Mouse (Mus musculus): ENCODE results near the gene Ap1g2. TPM values are rescaled to one million over a fixed set of nuclear protein-coding genes. Genes with fewer than 3 reads are reported as not detected.

Ap1g2 gene
- polyA plus RNA-seq, 1 experiment: 64.9 TPM

GRCm38 (mm10) chr14:55071756-55072155 is 34.6 kb downstream of the Ap1g2 start:
- no peak for DNase-seq (ENCODE audit: low read depth in 1 of 2, low spot score in 2 of 2)
- no peak for TF ChIP-seq CTCF (IDR thresholded peaks at IDR 0.05; ENCODE audit: extremely low read depth, insufficient read depth, insufficient read length, insufficient replicate concordance)
- no peak for TF ChIP-seq POLR2A (IDR thresholded peaks at IDR 0.05; ENCODE audit: low read depth, low read length)
- Histone ChIP-seq H3K27me3 (ENCODE audit: control insufficient read depth, insufficient read depth, low read length) (no peaks in the 10 kb centered on the region), H3K4me1 (ENCODE audit: control insufficient read depth, insufficient read depth, insufficient read length) (no peaks in the 10 kb centered on the region), H3K4me3 (ENCODE audit: extremely low read depth, insufficient read depth, insufficient read length) (no peak overlapping the region), H3K27ac (ENCODE audit: insufficient read depth, low read length) (no peak overlapping the region), H3K36me3 (ENCODE audit: control insufficient read depth, insufficient read depth, low read length) (peaks cover 3% of the 10 kb centered on the region; the same call in 1 of the 2 replicates)
- 80% methylated on average over 19 of the region's 19 CpGs for WGBS

- TF ChIP-seq CTCF (IDR thresholded peaks at IDR 0.05; ENCODE audit: extremely low read depth, insufficient read depth, insufficient read length, insufficient replicate concordance): no peak
- TF ChIP-seq POLR2A (IDR thresholded peaks at IDR 0.05; ENCODE audit: low read depth, low read length): no peak
Measured at GRCm38 (mm10) chr14:55066042-55066441, 40.4 kb downstream of the Ap1g2 start.

GRCm38 (mm10) chr14:55065391-55065790 is 41.0 kb downstream of the Ap1g2 start:
- WGBS: 88% methylated on average over 13 of the region's 13 CpGs
- H3K4me3 ChIP-seq (ENCODE audit: extremely low read depth, insufficient read depth, insufficient read length): no peak overlapping the region

More at GRCm38 (mm10) chr14:55066042-55066441, 40.4 kb downstream of the Ap1g2 start:
- Histone ChIP-seq H3K36me3 (ENCODE audit: control insufficient read depth, insufficient read depth, low read length) (peaks cover 9% of the 10 kb centered on the region), H3K27me3 (ENCODE audit: control insufficient read depth, insufficient read depth, low read length) (no peaks in the 10 kb centered on the region), H3K4me1 (ENCODE audit: control insufficient read depth, insufficient read depth, insufficient read length) (0 out of 2 replicates have a peak, but pooled peaks cover 2% of the 10 kb centered on the region), H3K27ac (ENCODE audit: insufficient read depth, low read length) (no peak overlapping the region), H3K4me3 (ENCODE audit: extremely low read depth, insufficient read depth, insufficient read length) (no peak overlapping the region)
- WGBS: 96% methylated on average over 8 of the region's 8 CpGs
- DNase-seq (ENCODE audit: low read depth in 1 of 2, low spot score in 2 of 2): no peak

GRCm38 (mm10) chr14:55064481-55065370 is 41.7 kb downstream of the Ap1g2 start:
- H3K4me1 ChIP-seq (ENCODE audit: control insufficient read depth, insufficient read depth, insufficient read length): 0 out of 2 replicates have a peak, but pooled peaks cover 2% of the 10 kb centered on the region
- WGBS: 85% methylated on average over 35 of the region's 35 CpGs
- no peak for DNase-seq (ENCODE audit: low read depth in 1 of 2, low spot score in 2 of 2)
- no peak overlapping the region for H3K4me3 ChIP-seq (ENCODE audit: extremely low read depth, insufficient read depth, insufficient read length)
- TF ChIP-seq CTCF (IDR thresholded peaks at IDR 0.05; ENCODE audit: extremely low read depth, insufficient read depth, insufficient read length, insufficient replicate concordance): no peak
- no peak for TF ChIP-seq POLR2A (IDR thresholded peaks at IDR 0.05; ENCODE audit: low read depth, low read length)
- H3K27ac ChIP-seq (ENCODE audit: insufficient read depth, low read length): no peak overlapping the region
- peaks cover 9% of the 10 kb centered on the region for H3K36me3 ChIP-seq (ENCODE audit: control insufficient read depth, insufficient read depth, low read length)
- no peaks in the 10 kb centered on the region for H3K27me3 ChIP-seq (ENCODE audit: control insufficient read depth, insufficient read depth, low read length)

More at GRCm38 (mm10) chr14:55065391-55065790, 41.0 kb downstream of the Ap1g2 start:
- TF ChIP-seq CTCF (IDR thresholded peaks at IDR 0.05; ENCODE audit: extremely low read depth, insufficient read depth, insufficient read length, insufficient replicate concordance) (no peak), POLR2A (IDR thresholded peaks at IDR 0.05; ENCODE audit: low read depth, low read length) (no peak)
- no peaks in the 10 kb centered on the region for H3K27me3 ChIP-seq (ENCODE audit: control insufficient read depth, insufficient read depth, low read length)
- DNase-seq (ENCODE audit: low read depth in 1 of 2, low spot score in 2 of 2): no peak
- H3K36me3 ChIP-seq (ENCODE audit: control insufficient read depth, insufficient read depth, low read length): peaks cover 9% of the 10 kb centered on the region
- H3K27ac ChIP-seq (ENCODE audit: insufficient read depth, low read length): no peak overlapping the region
- H3K4me1 ChIP-seq (ENCODE audit: control insufficient read depth, insufficient read depth, insufficient read length): 0 out of 2 replicates have a peak, but pooled peaks cover 2% of the 10 kb centered on the region

- Histone ChIP-seq H3K27me3 (ENCODE audit: control insufficient read depth, insufficient read depth, low read length) (no peaks in the 10 kb centered on the region), H3K36me3 (ENCODE audit: control insufficient read depth, insufficient read depth, low read length) (peaks cover 9% of the 10 kb centered on the region), H3K4me3 (ENCODE audit: extremely low read depth, insufficient read depth, insufficient read length) (no peak overlapping the region), H3K27ac (ENCODE audit: insufficient read depth, low read length) (no peak overlapping the region), H3K4me1 (ENCODE audit: control insufficient read depth, insufficient read depth, insufficient read length) (0 out of 2 replicates have a peak, but pooled peaks cover 2% of the 10 kb centered on the region)
- WGBS: 95% methylated on average over 22 of the region's 22 CpGs
- TF ChIP-seq CTCF (IDR thresholded peaks at IDR 0.05; ENCODE audit: extremely low read depth, insufficient read depth, insufficient read length, insufficient replicate concordance) (no peak), POLR2A (IDR thresholded peaks at IDR 0.05; ENCODE audit: low read depth, low read length) (no peak)
- no peak for DNase-seq (ENCODE audit: low read depth in 1 of 2, low spot score in 2 of 2)
Measured at GRCm38 (mm10) chr14:55063581-55064381, 42.6 kb downstream of the Ap1g2 start.

- no peak for TF ChIP-seq POLR2A (IDR thresholded peaks at IDR 0.05; ENCODE audit: low read depth, low read length)
- no peak for TF ChIP-seq CTCF (IDR thresholded peaks at IDR 0.05; ENCODE audit: extremely low read depth, insufficient read depth, insufficient read length, insufficient replicate concordance)
- H3K27me3 ChIP-seq (ENCODE audit: control insufficient read depth, insufficient read depth, low read length): no peaks in the 10 kb centered on the region
- 0 out of 2 replicates have a peak, but pooled peaks cover 2% of the 10 kb centered on the region for H3K4me1 ChIP-seq (ENCODE audit: control insufficient read depth, insufficient read depth, insufficient read length)
- no peak overlapping the region for H3K27ac ChIP-seq (ENCODE audit: insufficient read depth, low read length)
- peaks cover 9% of the 10 kb centered on the region for H3K36me3 ChIP-seq (ENCODE audit: control insufficient read depth, insufficient read depth, low read length)
- DNase-seq (ENCODE audit: low read depth in 1 of 2, low spot score in 2 of 2): no peak
- no peak overlapping the region for H3K4me3 ChIP-seq (ENCODE audit: extremely low read depth, insufficient read depth, insufficient read length)
- 87% methylated on average over 5 of the region's 5 CpGs for WGBS
Measured at GRCm38 (mm10) chr14:55063117-55063516, 43.3 kb downstream of the Ap1g2 start.

Data from spleen, adult 2 months (tissue).